Mouse (Mus musculus) lung, adult 2 months (tissue): ENCODE measurements around the gene Tmod4.

Source experiments
- CTCF ChIP-seq: fragments of 200-500 bp; IDR thresholded peaks from 2 replicates; pipeline ENCODE4 v1.5.1; 2011; ENCODE audit warnings: mild to moderate bottlenecking, low read length, control low read depth; ENCODE audit not compliant: insufficient read depth
- POLR2A ChIP-seq: fragments of 200-500 bp; IDR thresholded peaks from 2 replicates; pipeline ENCODE4 v1.6.1; 2011; ENCODE audit warnings: low read depth, mild to moderate bottlenecking, control low read depth, low read length, borderline replicate concordance; ENCODE audit errors: extremely low read depth

DNA sequence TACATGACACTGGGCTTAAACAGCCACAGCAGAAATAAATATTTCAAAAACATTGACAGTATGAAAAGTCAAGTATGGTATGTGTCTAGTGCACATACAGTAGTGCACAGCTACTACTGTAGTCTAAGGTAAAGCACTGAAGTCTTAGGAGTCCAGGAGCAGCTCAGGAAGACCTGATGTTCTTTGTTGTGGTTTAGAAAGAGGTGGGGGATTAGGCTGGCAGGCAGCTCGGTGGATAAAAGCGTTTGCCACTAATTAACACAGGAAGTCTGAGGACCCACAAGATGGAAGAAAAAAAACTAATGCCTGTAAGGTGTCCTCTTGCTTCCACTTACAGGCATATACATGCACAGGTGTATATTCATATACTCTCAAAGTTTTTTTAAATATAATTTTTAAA, 23.4 kb upstream of the Tmod4 start:
- TF ChIP-seq CTCF: no peak
- TF ChIP-seq POLR2A: no peak
